Mouse (Mus musculus) lung, postnatal 4 days (tissue): ENCODE measurements around the gene Siah1b.

Experiments
- DNase-seq, 2 experiments: peaks; one replicate each; pipeline ENCODE4 v3.0.0; 2021

The Siah1b gene

DNA sequence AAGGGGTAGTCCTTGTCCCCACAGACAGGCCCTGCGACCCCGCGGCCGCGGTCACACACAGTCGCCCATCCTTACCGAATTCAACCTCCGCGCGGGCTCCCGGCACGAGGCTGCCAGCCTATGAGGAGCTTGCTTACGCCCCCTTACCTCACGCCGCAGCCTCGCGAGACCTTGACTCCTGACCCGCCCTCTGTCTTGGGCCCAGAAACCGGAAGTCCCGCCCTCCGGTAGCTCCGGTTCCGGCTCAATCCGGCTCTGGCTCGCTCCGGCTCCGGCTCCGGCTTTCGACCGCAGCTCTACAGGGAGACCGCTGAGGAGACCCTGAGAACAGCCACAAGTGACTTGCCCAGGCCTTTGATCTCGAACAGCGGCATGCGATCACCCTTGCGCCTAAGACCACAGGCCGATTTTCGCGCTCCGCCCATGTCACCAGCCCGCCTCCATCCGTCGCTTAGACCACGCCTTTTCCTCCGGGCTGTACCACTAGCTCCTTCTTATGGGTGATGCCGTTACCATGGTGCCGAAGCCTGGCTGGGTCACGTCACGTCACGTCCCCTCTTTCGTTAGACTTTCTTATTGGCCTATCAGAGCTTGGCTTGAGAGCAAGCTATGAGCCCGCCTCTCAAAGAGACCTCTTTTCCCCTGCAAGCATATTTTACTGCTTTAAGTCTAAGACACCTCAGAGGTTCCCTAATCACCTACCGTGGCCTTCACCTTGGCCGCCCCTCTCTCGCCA, at the start of gene Siah1b:
Gene Siah1b, minus strand, starts transcription at position 454 of the 736 bp plus-strand sequence.
- peak; percentile 93 for DNase-seq

DNA sequence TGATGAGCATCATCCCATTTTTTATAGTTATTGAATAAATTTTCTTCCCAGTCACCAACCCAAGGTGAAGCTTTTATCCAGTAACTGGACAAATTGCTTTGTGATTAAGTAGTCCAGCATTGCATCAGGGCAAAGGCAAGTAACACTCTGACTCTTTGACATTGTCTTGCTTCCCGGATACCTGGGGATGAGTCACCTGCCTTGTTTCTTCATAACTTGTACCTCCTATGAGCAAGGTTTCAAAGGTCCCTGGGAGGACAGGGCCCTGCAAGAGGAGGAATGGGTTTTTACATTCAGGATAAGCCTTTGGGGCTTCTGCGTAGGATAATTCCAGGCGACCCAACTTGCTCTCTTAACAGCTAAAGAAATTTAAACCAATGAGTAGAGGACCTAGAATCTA, 47.6 kb upstream of the Siah1b start:
- DNase-seq: no peak

DNA sequence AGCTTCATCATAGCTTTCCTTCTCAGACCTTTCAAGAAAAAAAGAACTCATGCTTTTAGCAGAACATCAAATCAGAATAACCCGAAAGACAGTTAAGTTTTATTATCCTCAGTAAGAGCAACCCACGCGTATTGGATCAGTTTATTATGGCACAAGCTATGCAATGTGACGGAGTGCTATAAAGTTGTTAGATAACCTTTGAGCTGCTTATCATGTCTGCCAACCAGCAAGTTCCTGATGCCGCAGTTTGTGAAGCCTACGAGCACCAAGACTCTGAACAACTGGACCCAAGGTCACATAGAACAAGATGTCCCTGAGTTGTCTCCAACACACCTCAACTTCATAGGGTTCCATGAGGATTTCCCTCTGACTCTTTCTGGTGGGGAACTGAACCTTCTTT, 37.5 kb upstream of the Siah1b start:
- no peak for DNase-seq

DNA sequence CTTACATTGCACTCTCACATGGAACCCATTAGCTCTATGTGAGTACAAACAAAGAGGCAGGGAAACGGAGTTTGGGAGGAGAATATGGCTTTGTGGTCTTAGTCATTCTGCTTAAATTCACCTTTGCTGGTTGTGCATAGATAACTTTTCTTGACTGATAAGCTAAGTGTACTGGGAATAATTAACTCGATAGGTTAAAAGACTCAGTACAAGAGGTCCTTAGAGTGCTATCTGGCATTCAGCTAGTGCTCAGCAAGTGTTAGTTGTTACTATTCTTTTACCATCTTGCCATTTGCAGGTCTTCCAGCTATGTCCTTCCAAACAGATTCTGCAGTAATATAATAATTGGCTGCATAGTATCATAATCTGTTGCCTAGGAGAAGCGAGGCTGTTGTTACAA, 34.9 kb upstream of the Siah1b start:
- DNase-seq: no peak

DNA sequence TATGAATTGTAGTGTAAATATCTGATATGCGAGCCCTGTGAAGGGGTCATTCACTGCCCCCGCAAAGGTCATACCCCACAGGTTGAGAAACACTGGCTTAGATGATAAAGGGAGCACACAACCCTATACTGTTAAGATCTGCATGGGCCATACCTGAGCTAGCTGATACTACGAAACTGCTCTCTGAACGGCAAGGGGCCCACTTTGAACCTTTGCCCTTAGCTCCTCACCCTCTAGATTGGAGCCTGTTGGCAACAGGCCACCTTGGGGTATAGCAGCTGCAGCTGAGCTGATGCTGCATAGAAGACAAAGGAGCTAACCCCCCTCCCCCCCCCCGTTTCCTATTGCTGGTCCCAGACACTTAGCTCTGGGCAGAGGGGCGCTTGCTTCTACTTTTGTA, 26.4 kb upstream of the Siah1b start:
- DNase-seq: no peak

DNA sequence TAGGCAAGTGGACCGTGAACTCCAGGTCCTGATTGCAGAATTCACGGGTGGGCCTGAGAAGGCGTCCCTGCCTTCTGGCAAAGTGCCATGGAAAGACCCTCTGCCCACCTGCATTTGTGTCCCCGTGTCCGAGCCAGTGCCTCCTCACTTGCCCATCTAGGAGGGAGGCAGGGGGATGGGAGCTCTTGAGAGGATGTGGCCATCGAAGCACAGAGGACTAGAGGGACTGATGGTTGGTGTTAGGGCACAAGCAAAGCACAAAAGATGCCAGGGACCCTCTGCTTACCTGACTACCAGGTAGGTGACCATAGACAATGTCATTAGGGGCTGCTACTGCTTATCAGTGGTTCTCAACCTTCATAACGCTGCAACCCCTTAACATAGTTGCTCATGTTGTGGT, 25.9 kb upstream of the Siah1b start:
- DNase-seq: no peak

DNA sequence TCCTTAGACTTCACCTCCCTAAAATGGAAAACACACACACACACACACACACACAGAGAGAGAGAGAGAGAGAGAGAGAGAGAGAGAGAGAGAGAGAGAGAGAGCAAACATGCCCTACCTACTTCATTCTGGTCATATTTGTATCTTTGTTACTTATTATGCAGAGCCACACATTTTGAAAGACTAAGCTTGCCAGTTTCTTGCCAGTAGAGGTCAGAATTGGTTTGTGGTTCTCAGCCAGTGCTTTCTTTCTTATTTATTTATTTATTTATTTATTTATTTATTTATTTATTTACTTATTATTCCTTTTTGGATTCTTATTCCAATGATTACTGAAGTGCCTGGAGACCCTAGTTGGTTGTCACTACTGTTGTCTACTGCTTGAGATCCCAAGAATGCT, 25.2 kb upstream of the Siah1b start:
- no peak for DNase-seq

DNA sequence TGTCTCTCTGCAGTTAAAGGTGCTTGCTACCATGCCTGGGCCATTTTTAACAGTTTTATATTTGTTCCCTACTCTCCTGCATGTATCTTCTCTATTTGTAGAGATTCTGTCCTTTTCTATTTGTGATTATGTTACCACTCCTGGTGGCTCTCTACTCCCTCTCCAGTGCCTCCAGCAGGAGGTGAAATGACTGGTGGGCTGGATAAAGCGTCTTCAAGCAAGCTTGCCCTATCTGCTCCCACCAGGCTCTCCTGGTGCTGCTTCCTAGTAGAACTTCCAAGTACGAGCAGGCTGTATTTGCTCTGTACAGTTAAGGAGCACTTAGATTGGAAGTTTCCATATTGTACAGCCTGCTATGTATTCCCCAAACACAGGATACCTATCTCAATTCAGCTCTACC, 19.5 kb upstream of the Siah1b start:
- DNase-seq: no peak

DNA sequence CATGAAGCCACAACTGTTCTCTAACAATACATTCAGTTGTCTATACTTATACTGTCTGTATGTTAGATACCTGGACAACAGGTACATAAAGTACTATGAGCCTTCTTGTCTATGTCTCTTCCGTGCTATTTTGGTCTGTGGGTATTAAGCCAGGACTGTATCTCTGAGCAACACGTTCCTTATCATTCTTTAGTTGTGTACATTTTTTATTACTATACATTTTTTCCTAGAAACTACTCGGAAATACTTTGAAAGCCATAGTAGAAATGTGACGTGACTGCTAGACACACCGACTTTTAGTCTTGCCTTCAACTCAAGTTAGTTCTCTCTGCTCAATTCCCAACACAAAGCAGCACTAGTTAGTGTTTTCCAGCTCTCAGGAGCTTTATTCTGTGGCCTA, 17.1 kb upstream of the Siah1b start:
- no peak for DNase-seq

DNA sequence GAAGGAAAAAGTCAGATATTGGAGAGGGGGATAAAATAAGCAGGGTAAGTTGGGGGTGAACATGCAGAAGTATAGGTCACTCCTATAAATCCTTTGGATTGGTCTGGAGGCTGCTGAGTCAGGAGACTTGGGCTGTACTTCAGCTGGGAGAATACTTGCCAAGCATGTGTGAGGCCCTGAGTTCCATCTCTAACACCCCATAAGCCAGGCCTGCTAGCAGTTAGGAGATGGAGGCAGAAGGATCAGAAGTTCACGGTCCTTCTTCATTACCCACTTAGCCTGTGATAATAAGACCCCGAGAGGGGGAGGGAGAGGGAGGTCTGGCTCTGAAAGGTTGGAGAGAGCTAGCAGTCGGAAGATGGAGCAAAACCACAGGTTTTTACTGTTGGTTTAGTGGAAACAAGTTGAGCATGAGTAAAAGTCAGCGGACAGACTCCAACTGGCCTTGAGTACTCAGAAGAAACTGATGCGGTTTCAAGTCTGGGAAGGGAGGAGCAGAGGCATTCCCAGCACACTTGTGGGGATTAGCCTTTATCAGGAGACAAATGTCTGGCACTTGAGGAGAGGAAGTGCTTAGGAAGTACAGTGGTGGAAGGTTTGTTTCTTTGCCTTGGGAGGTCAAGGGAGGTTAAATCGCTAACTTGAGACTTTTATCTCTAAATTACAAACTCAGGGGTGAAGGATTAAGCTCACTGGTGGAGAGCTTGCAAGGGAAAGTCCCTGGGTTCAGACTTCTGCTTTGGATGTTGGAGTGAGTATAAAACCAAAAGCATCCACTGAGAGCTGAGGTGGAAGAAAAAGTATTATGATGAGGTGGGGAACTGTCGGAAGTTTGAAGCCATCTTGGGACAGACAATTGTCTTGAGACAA, 16.2 kb upstream of the Siah1b start:
- DNase-seq: peak in 1 of 2 experiments; percentile 31

DNA sequence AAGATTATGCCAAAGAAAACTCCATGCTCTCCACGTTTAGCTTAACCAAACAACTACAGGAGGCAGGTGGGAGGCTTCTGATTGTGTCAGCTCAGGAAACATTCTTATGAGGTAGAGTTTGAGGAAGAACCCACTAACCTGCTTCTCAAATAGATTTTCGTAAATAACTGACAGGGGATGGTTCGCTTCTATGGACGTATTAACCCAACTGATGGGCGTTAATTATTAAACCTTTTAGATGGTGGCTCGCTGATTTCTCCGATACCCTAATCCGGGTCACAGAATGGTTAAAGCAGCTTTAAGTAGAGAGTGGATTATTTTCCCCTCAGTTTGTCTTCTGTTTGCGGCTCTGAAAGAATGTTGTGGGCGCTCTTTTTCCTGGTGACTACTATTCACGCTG, 13.6 kb upstream of the Siah1b start:
- no peak for DNase-seq

DNA sequence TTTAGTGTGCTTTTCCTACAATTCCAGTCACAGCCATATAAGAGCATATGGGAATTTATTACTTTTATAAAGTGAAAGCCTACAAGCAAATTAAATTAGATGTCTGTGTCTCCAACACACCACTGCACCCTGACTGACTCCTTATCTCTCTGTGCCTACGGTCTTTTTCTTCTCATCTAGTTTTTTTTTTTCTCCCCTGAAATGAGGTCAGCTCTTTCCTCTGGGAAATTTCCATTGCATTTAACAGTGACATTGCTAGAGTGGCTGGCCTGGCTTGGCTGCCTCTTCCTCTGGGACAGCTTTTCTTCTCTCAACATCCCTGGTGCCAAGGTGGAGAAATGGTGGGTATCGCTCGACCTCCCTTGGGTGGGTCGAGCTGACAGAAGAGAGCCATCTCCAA, 12.3 kb upstream of the Siah1b start, which contains the start of gene Cltrn:
Gene Cltrn, plus strand, starts transcription at position 249 of the 400 bp plus-strand sequence.
- no peak for DNase-seq

DNA sequence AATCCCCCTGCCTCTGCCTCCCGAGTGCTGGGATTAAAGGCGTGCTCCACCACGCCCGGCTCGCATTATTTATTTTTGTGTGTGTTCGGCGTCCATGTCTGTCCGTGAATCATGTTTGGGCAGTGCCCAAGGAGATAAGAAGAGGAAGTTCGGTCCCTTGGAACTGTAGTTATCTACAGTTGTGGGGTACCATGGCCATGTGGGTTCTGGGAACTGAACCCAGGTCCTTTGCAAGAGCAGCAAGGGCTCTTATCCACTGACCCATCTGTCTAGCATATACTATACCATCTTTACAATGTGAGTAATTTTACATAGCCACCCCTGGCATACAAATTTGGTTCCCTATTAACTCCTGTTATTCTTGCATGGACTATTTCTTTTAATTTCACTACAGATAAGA, 5.7 kb upstream of the Siah1b start:
- DNase-seq: no peak

DNA sequence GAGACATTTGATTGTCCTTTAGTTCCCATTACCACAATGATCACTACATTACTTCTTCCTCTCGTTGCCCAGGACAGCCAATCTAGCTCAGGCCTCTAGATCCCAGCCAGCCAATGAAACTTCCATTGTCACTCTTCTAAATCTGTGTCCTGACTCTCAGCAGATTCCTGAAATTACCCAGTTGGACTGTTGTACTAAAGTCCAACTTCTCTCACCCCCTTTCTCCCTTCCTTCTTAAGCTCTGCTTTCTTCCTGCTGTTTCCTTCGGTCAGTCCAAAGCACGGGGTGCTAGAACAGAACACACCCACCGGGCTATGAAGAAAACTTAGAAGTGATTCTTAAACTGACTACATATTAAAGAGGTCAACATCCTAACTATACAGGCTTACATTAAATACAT, 7.3 kb downstream of the Siah1b start:
- DNase-seq: no peak

DNA sequence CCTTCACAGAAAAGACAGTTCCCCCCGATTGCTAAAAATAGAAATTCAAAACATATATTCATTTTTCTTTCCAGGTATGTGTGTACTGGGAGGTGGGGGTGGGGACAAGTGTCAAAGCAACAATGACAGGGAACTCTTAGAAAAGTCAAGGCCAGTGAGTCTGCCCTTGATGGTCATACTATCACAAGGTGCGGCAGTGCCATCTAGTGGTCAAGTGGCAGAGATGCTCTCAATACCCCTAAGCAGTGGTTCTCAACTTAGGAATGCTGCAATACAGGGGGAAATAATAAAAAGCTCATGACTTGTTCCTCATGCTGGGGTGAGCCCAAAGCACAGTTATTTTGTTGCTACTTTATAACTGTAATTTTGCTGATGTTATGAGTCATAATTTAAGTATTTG, 10.1 kb downstream of the Siah1b start:
- peak; percentile 43 to 75 for DNase-seq

DNA sequence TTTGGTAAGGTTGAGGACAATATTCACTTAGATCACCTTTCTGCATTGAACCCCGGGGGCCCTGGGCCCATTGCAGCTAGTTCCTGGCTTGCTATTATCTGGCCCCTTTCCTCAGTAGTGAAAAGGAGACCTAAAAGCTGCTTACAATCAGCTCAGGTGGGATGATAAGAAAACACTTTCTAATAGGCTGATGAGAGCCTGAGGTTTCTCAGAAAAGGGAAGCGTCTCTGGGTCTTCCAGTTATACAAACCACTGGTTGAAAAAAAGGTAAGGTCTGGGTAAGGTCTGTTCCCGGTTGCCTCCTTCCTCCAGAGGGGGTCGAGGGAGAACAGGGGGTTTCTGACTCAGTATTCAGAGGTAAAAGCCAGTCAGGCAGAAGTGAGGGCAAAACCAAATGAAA, 17.2 kb downstream of the Siah1b start:
- DNase-seq: no peak

DNA sequence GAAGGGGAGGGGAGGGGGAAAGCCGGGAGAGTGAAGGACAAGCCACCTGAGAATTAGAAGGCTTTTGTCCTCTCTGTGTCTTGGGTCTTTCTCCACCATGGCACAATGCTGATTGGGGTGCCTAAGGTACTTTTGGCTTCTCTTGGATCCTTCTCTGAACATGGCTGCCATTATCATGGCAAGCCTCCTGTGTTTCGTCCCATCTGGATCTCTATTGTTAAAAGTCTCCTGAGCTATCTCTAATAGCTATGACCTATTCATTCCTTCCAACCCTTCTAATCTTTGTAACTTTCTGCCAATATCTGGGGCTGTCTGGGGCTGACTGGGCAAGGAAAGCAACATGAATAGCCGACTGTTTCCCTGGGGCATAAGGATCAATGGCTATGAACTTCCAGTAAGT, 17.8 kb downstream of the Siah1b start:
- DNase-seq: no peak

DNA sequence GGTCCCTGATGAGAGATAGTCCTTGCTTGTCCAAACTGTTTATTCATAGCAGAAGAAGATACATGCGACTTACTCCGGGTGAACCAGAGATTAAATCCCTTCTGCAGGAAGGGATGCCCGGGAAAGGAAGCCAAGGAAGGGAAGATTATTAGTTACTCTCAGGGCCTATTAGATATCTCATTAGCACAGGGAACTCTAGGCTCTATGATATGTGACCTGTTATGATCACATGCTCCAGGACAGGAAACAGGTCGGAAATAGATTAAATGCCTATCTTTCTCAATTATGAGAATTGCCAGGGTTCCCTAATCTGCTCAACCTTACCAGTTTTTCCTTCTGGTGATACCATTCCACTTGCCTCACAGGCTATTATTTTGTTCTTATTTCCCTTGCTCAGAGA, 20.6 kb downstream of the Siah1b start:
- DNase-seq: no peak

DNA sequence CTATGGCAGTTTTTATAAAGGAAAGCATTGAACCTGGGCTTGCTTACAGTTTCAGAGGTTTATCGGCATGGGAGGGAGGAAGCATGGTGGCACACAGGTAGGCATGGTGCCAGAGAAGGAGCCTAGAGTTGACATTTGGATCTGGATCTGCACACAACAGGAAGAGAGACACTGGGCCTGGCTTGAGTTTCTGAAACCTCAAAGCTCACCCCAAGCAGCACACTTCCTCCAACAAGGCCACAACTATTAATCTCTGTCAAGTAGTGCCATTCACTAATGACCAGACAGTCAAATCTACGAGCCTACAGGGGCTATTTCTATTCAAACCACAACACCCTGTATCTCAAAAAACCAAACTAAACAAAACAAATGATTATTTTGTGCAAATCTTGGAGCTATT, 29.6 kb downstream of the Siah1b start:
- no peak for DNase-seq

DNA sequence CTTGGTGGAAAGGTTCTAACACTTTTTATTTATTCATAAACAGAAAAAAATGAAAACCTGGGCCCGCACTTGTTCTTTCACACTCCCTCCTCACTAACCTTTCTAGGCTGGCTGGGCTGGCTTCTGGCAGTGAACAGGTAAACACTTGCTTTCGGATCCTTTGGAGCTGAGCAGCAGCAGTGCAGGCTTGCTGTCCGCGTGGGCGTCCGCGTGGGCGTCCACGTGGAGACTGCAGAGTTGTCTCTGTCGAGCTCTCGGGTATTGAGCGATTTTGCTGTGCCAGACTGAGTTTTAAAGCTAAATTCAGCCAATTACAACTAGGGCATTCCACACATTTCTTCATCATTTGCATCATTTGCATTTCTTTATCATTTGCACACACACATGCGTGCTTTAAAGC, 34.2 kb downstream of the Siah1b start:
- DNase-seq: no peak

DNA sequence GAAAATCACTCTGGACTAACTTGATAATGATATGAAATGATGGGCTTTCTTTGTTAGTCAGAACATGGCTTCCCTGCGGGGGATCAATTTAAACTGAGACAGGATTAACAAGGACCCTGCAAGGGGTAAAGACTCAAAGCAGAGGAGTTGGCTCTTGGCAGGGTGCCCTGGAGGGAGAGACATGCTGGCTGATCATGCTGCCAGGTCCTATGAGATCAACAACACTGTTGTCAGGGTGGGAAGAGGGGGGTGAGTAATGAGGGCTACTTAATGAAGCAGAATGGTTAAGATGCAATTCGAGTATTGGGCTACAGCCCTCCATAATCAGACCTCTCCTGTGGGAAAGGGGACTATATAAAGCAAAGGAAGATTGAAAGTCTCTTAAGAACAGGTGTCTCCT, 37.4 kb downstream of the Siah1b start:
- no peak for DNase-seq

DNA sequence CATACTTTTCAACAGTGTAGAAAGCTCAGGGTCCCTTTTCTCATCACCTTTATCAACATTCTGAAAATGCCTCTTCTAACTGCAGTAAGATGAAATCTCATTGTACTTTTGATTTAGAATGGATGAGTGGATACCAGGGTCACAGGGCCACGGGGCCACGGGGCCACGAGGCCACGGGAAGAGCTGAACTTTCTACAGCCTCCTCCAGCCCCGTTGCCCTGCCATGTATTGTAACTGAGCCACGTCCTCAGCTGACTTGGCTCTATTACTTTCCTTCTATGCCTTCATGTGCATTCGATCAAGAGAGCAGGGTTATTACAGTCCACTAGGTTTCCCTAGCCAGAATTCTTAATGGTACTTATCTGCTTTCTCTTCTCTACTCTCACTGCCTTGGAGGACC, 40.4 kb downstream of the Siah1b start:
- DNase-seq: no peak

DNA sequence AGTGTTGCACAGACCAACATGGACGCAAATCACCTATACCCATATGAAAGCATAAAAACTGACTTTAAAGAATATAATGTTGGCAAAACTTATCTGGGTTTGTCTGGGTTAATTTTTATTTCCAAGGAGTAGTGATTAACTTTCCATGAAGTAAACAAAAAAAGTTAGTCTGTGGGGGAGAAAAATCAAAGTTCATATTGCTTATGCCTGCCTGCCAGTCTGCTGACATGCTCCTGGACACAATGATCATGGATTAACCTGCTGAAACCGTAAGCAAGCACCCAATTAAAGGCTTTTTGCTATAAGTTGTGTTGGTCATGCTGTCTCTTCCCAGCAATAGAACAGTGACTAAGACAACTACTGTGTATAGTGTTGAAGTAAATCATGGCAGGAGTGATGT, 40.9 kb downstream of the Siah1b start:
- DNase-seq: no peak

DNA sequence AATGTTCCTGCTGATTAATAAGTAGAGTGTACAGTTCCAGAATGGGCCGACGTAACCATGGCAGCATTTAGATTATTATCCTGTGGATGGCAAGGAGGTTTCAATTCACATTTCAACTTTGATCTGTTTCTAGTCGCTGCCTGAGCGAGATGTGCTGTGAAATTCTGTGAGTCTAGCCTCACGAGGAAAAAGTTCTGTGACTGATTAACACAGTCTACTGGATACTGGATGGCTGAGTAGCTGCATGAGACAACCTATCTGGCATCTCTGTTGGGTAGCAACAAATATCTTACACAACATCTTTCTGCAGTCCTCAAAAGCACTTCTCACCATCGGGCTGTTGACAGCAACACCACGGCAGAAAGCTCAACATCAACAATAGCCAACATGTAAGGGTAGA, 43.8 kb downstream of the Siah1b start:
- DNase-seq: no peak
